Mouse (Mus musculus): ENCODE data around the gene Flot1. TPM values are rescaled to one million over a fixed set of nuclear protein-coding genes. Genes with fewer than 3 reads are reported as not detected.

Flot1 gene
- total RNA-seq, 2 experiments from 2014 or later: 125 to 141 TPM

Small RNAs within 50 kb of the gene (microRNA-seq; reads per million reads assigned to microRNA genes)
- gene Gm28033: 0.83 reads per million

Other genes with a start within 250 kb of the Flot1 start
- gene Sfta2, start 221.7 kb upstream of the Flot1 start, total RNA-seq (2021): not detected
- not detected for gene Gm9573, start 196.6 kb upstream of the Flot1 start, total RNA-seq (2021)
- gene Mucl3, start 179.5 kb upstream of the Flot1 start, total RNA-seq (2021): not detected
- 10 to 100 TPM; 32.3 TPM for gene Vars2, start 155.6 kb upstream of the Flot1 start, total RNA-seq (2021)
- gene Gtf2h4, start 149.5 kb upstream of the Flot1 start, total RNA-seq (2021): 10 to 100 TPM; 17.5 to 18.3 TPM
- gene Ddr1, start 118.6 kb upstream of the Flot1 start, total RNA-seq (2021): 10 to 100 TPM; 33.1 to 41.7 TPM
- 10 to 100 TPM; 21.7 to 39.7 TPM for gene Ier3, start 1.5 kb upstream of the Flot1 start, total RNA-seq (2021)
- gene Tubb5, start 15.1 kb downstream of the Flot1 start, total RNA-seq (2021): 100 to 1,000 TPM; 102 to 103 TPM
- 10 to 100 TPM; 11.8 to 14.6 TPM for gene Mdc1, start 18.3 kb downstream of the Flot1 start, total RNA-seq (2021)
- gene Nrm, start 38.1 kb downstream of the Flot1 start, total RNA-seq (2021): 1 to 10 TPM; 2.3 to 2.8 TPM
- gene Ppp1r18, start 42.4 kb downstream of the Flot1 start, total RNA-seq (2021): 10 to 100 TPM; 11.9 to 16.6 TPM
- gene Dhx16, start 56.6 kb downstream of the Flot1 start, total RNA-seq (2021): 10 to 100 TPM; 19.2 to 20.1 TPM
- 100 to 1,000 TPM; 112 to 116 TPM for gene 2310061I04Rik, start 74.2 kb downstream of the Flot1 start, total RNA-seq (2021)
- gene Atat1, start 86.8 kb downstream of the Flot1 start, total RNA-seq (2021): 1 to 10 TPM; 7.7 TPM
- 10 to 100 TPM; 51.7 to 55.3 TPM for gene Mrps18b, start 93.2 kb downstream of the Flot1 start, total RNA-seq (2021)
- 10 to 100 TPM; 30.4 to 34.5 TPM for gene Ppp1r10, start 93.2 kb downstream of the Flot1 start, total RNA-seq (2021)
- 10 to 100 TPM; 64.2 to 66.6 TPM for gene Abcf1, start 146.5 kb downstream of the Flot1 start, total RNA-seq (2021)
- gene Gnl1, start 156.6 kb downstream of the Flot1 start, total RNA-seq (2021): 10 to 100 TPM; 26.4 to 26.6 TPM
- gene Prr3, start 157.0 kb downstream of the Flot1 start, total RNA-seq (2021): 1 to 10 TPM; 3.8 to 4.4 TPM
- 1 to 10 TPM; 7.4 to 7.5 TPM for gene H2-T24, start 197.3 kb downstream of the Flot1 start, total RNA-seq (2021)
- gene H2-T23, start 209.6 kb downstream of the Flot1 start, total RNA-seq (2021): 10 to 100 TPM; 20.2 to 25.6 TPM
- gene H2-T22, start 219.5 kb downstream of the Flot1 start, total RNA-seq (2021): 1 to 10 TPM; 7.4 to 7.8 TPM
- not detected for gene Gm6034, start 219.7 kb downstream of the Flot1 start, total RNA-seq (2021)
- 1 to 10 TPM; 2.6 to 2.9 TPM for gene Gm11127, start 235.1 kb downstream of the Flot1 start, total RNA-seq (2021)